Mouse (Mus musculus) brown adipose tissue, adult 24 weeks (tissue): ENCODE data around the gene Cyb5rl. TPM values are rescaled to one million over a fixed set of nuclear protein-coding genes. Genes with fewer than 3 reads are reported as not detected.

ENCODE experiments used
- H3K27ac ChIP-seq: fragments of 200-500 bp; replicated peaks from 2 replicates; pipeline ENCODE4 v1.5.1; 2012; ENCODE audit warnings: low read depth, mild to moderate bottlenecking, low read length
- H3K4me1 ChIP-seq: fragments of 200-500 bp; 2 replicates; pipeline ENCODE4 v1.6.1; 2012; ENCODE audit warnings: low read length, mixed read lengths; ENCODE audit not compliant: control insufficient read depth, insufficient read depth, insufficient read length
- H3K4me3 ChIP-seq: fragments of 200-500 bp; 2 replicates; pipeline ENCODE4 v1.5.1; 2012; ENCODE audit warnings: low read depth, mild to moderate bottlenecking, low read length, moderate library complexity; ENCODE audit not compliant: insufficient read depth
- polyA plus RNA-seq: library from polyadenylated mRNA; stranded (reverse); fragments of >200 nt; gene quantifications from 2 replicates; pipeline ENCODE4 v1.2.4, GENCODE M21; 2012; ENCODE audit not compliant: missing spikeins, insufficient read depth, insufficient read length

Cyb5rl gene
- 5.2 and 12.3 TPM in 2 replicates for polyA plus RNA-seq

DNA sequence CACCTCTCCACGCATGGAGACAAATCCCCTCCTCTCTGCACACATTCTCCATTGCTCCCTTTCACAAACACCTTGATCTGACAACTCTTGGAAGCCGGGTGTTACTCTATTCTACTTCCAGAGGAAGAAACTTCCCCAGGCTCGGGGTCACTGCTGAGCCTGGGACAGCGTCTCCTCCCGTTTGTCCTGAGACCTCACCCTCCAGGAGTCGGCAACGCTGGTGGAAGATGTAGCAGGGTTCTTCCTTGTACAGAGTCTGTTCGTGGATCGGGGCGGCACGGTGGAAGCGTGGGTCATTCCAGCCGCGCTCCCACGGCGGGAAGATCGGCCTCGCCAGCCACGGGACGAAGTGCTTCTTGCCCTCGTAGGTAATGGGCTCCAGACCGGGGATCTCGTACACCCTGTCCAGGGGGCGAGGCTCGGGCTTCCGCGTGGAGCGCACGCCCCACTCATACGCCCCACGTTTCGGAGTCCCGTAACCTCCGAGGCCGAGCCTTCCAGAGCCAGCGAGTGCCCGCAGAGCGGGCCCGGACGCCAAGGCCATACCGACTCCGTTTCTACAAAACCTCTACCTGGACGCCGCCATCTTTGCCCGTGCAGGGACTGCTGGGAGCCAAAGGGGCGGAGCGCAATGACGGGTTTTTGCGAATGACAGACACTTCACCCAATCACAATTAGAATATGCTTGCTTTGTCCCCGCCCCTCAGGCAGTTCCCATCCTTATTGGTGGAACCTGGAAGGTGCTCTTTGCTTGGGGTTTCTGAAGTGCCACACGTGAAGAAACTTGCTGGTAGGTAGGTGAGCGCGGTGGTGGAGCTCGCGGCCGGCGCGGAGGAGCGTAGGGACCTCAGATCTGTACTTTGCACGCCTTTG lies at the start of gene Cyb5rl, which contains the start of gene Mrpl37:
Gene Cyb5rl (plus strand): TSS at position 737 of the 873 bp plus-strand sequence.
Gene Mrpl37 (minus strand): TSS at position 617 of the 873 bp plus-strand sequence.
- Histone ChIP-seq H3K4me1 (peaks cover 4% of the 10 kb centered on the region; the same call in 1 of the 2 replicates), H3K27ac (peak within 1 kb of the TSS; percentile 51), H3K4me3 (peak within 1 kb of the TSS; percentile 84)

- Histone ChIP-seq H3K4me1 (peaks cover 38% of the 10 kb centered on the region), H3K27ac (no peak overlapping the region), H3K4me3 (no peak overlapping the region)
These were observed 49.5 kb upstream of the Cyb5rl start for GRCm38 (mm10) chr4:107017257-107017656.

GRCm38 (mm10) chr4:107018521-107018920 lies 48.3 kb upstream of the Cyb5rl start:
- peaks cover 33% of the 10 kb centered on the region for H3K4me1 ChIP-seq
- H3K27ac ChIP-seq = 0 out of 2 replicates have a peak overlapping the region, but pooled peaks have one; percentile 19
- no peak overlapping the region for H3K4me3 ChIP-seq

- Histone ChIP-seq H3K4me1 (peaks cover 28% of the 10 kb centered on the region), H3K27ac (peak overlapping the region; percentile 72), H3K4me3 (no peak overlapping the region)
These were observed 47.8 kb upstream of the Cyb5rl start for GRCm38 (mm10) chr4:107019027-107019426.

GRCm38 (mm10) chr4:107020287-107021000 lies 46.3 kb upstream of the Cyb5rl start:
- Histone ChIP-seq H3K4me1 (peaks cover 22% of the 10 kb centered on the region), H3K27ac (peak overlapping the region; percentile 84)

GRCm38 (mm10) chr4:107021464-107021863 lies 45.3 kb upstream of the Cyb5rl start:
- Histone ChIP-seq H3K4me1 (peaks cover 21% of the 10 kb centered on the region), H3K27ac (no peak overlapping the region), H3K4me3 (no peak overlapping the region)

More at GRCm38 (mm10) chr4:107020287-107021000, 46.3 kb upstream of the Cyb5rl start:
- H3K4me3 ChIP-seq = no peak overlapping the region

- Histone ChIP-seq H3K27ac (no peak overlapping the region), H3K4me3 (no peak overlapping the region), H3K4me1 (peaks cover 15% of the 10 kb centered on the region)
These were observed 41.9 kb upstream of the Cyb5rl start for GRCm38 (mm10) chr4:107024899-107025298.

DNA sequence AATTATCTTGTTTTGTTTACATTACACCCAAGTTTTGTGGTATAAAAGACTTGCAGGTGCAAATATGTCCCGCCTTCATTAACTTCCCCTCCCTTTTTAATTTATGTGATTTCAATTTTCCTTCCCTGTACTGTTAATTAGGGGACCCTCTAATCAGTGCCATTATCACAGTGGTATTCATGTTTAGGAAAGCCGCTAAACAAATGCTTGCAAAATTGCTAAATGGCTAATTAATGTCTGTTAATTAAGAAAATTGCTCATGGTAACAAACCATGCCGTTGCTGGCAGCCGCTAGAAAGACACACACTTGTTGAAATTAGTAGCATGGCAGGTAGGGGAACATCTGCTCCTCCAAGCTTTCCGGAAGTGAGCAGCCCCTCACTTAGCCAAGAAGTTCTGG lies 41.4 kb upstream of the Cyb5rl start:
- Histone ChIP-seq H3K4me3 (no peak overlapping the region), H3K27ac (no peak overlapping the region), H3K4me1 (peaks cover 13% of the 10 kb centered on the region)

GRCm38 (mm10) chr4:107026451-107026850 lies 40.3 kb upstream of the Cyb5rl start:
- H3K27ac ChIP-seq = no peak overlapping the region
- H3K4me3 ChIP-seq = no peak overlapping the region
- peaks cover 7% of the 10 kb centered on the region for H3K4me1 ChIP-seq

DNA sequence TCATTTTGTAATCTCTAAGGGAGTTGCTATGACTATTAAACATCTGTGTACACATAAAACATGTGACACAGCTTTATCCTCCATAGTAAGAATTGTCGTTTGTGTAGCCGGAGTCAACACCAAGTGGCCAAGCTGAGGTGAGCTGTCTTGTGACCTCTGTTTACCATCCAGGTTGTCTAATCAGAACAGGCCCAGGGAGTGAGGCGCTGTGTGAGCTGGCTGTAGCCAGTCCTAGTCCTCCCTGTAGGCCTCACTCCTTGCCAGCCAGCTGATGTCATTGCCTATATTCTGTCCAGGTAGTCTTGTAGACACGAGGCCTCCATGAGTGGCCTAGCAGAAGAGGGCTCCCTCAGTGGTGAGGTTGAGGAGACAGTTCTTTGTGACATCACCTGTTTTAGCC lies 31.1 kb upstream of the Cyb5rl start:
- Histone ChIP-seq H3K4me3 (no peak overlapping the region), H3K27ac (no peak overlapping the region), H3K4me1 (no peaks in the 10 kb centered on the region)

DNA sequence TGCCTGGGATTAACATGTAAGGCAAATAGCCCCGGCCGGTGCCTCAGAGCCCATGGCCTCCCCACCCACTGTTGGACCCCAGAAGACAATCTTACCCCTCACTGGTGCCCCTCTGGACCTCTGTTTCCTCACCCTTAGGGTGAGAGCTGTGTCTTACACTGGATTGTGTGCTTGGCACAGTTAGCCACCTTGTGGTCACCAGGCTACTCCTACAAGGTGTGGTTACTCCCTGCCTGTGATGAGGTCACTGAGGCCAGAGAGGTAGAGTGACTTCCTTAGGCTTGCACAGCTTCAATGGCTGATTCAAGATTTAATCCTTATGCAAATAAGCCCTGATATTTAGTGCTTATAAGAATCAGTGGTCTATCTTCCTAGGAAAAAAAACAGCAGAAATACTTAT lies 29.8 kb upstream of the Cyb5rl start:
- Histone ChIP-seq H3K4me3 (no peak overlapping the region), H3K27ac (no peak overlapping the region), H3K4me1 (no peaks in the 10 kb centered on the region)

DNA sequence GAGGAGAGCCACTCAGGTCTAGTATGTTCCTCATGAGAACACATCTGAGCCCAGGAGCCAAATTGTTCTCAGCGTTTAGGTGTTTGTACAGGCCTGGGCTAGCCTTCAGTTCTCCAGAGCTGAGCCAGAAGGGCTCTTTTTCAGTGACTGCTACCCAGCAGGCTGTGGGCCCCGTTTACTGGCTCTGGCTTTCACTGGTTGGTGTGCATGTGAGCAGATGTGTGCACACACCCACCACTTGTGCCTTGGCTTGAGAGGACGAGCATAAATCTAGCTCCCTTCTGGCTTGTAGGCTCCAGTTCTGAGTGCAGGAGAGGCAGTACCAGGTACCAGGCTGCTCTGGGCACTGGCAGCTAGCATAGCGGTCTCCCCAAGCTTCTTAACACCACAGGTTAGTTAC lies 28.5 kb upstream of the Cyb5rl start:
- Histone ChIP-seq H3K27ac (no peak overlapping the region), H3K4me3 (no peak overlapping the region)

DNA sequence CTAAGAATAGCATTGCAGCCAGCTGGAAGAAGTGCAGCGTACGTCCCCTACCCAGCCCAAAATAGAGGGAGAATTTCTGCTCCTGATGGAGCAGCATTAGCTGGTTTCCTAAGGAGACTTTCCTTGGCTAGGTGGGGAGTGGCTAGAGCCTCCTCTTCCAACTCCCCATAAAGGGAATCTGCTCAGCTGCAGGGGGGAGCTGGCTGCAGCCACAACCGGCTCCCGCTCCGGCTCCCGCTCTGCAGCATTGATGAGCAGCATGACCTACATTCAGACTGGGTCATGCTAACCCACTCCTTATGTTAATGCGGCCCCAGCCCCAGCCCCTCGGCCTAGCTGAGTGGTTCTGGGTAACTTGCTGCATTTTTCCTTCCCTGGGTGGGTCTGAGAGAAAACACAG lies 27.5 kb upstream of the Cyb5rl start:
- no peak overlapping the region for H3K4me3 ChIP-seq
- no peaks in the 10 kb centered on the region for H3K4me1 ChIP-seq
- no peak overlapping the region for H3K27ac ChIP-seq

More for the DNA sequence above, 28.5 kb upstream of the Cyb5rl start:
- H3K4me1 ChIP-seq = no peaks in the 10 kb centered on the region

DNA sequence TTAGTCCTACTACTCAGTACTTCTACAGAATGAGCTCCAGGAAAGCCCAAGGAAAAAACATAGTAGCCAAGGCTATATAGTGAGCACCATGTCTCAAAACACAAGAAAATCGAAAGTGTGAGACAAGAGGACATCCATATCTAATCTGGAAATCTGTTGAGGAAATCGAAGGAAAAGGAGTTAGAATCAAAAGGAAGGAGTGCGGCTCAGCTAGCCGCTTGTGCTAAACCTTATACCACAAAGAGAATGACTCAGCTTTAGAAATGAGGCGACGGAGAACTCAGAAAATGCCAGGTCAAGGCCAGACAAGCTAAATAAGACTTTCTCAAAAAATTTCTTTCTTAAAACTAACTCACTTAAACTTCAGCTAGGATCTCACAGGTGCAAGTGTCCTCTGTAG lies 24.5 kb upstream of the Cyb5rl start:
- no peak overlapping the region for H3K27ac ChIP-seq
- no peak overlapping the region for H3K4me3 ChIP-seq
- H3K4me1 ChIP-seq = no peaks in the 10 kb centered on the region

- no peak overlapping the region for H3K27ac ChIP-seq
- peaks cover 4% of the 10 kb centered on the region for H3K4me1 ChIP-seq
- H3K4me3 ChIP-seq = no peak overlapping the region
These were observed 21.6 kb upstream of the Cyb5rl start for GRCm38 (mm10) chr4:107045188-107045587.
